Mouse (Mus musculus) embryonic facial prominence, embryonic 12.5 days (tissue): ENCODE measurements around the gene Dclk1. TPM values are rescaled to one million over a fixed set of nuclear protein-coding genes. Genes with fewer than 3 reads are reported as not detected.
A peak's percentile ranks its signal among the peaks of the same experiment; 100 is the strongest.

Experiments
- ATAC-seq: fragments of 200-750 bp; cut with Nextera tagmentation; 2 replicates; pipeline ENCODE4 v1.8.0; 2017; ENCODE audit not compliant: insufficient number of reproducible peaks, insufficient read depth, low FRiP score, low TSS enrichment
- H3K27ac ChIP-seq: fragments of 300-500 bp; sonication (generic); 2 replicates; pipeline ENCODE4 v1.5.1; 2016; ENCODE audit warnings: mild to moderate bottlenecking
- H3K27me3 ChIP-seq: fragments of 300-500 bp; sonication (generic); 2 replicates; pipeline ENCODE4 v1.6.1; 2016; ENCODE audit warnings: mild to moderate bottlenecking, moderate library complexity
- H3K36me3 ChIP-seq: fragments of 300-500 bp; sonication (generic); 2 replicates; pipeline ENCODE4 v1.6.1; 2016; ENCODE audit warnings: mild to moderate bottlenecking
- H3K4me1 ChIP-seq: fragments of 300-500 bp; sonication (generic); 2 replicates; pipeline ENCODE4 v1.6.1; 2016
- H3K4me2 ChIP-seq: fragments of 300-500 bp; sonication (generic); replicated peaks from 2 replicates; pipeline ENCODE4 v1.6.1; 2016; ENCODE audit warnings: mild to moderate bottlenecking, moderate library complexity
- H3K4me3 ChIP-seq: fragments of 300-500 bp; sonication (generic); 2 replicates; pipeline ENCODE4 v1.5.1; 2016; ENCODE audit warnings: mild to moderate bottlenecking
- H3K9ac ChIP-seq: fragments of 300-500 bp; sonication (generic); 2 replicates; pipeline ENCODE4 v1.6.1; 2016; ENCODE audit warnings: mild to moderate bottlenecking, moderate library complexity
- H3K9me3 ChIP-seq: fragments of 300-500 bp; sonication (generic); 2 replicates; pipeline ENCODE4 v1.6.1; 2016; ENCODE audit warnings: mild to moderate bottlenecking, moderate library complexity
- WGBS: fragments of 180-500 bp; shearing (Covaris S2); methylation state at CpG from one replicate; pipeline ENCODE4 v1.1.7; 2016; 5-methylcytosine and 5-hydroxymethylcytosine counted together
- polyA plus RNA-seq: library from polyadenylated mRNA; unstranded; fragments of >200 nt; fragmentation: Nextera tagmentation; extraction: Ambion mirVana; gene quantifications from 2 replicates; pipeline ENCODE4 v1.2.1, GENCODE M21; 2016

Dclk1 gene
- polyA plus RNA-seq, 1 experiment from 2014 or later, result 68.6 TPM

DNA sequence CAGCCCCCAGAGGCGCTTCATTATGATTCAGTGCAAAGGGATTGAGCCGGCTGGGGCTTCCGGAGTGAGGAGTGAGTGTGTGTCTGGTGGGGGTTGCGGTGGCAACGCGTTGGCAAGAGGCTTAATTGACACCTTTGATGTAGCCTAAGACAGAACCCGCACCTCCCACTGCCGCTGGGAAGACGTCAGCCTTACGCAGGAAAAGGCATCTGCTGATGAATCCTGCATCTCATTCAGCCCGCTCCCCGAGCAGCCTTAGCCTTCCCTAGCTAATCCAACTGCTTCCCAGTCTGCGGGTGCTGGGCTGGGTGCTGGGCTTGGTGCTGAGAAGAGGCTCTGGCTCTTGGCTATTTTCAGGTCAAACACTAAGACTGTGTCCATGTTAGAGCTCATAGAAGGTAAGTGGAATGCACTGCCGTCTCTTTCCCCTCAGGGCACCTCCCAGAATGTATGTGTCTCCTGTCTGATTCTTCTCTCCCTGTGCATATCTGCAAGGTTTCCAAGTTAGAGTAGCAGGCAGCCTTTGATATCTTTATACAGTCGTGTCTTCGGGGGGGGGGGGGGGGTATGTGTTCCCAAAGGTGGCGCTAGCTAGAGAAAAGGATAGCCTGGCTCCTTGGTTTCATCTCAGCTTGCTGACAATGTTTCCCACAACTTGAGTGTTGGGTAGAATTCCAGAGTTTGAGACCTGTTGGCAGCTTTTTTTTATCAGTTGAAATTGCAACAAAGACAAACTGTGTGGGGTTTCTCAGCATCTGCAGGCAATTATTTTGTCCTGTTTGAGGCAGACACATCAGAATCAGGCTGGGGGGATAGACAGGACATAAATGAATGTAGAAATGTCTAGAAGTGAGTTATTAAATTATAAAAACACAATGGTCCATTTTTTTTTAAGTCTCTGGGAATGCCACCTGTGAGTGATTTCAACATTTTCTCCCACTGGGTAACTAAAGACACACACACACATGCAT lies 219.8 kb downstream of the Dclk1 start:
- 1% methylated on average over 17 of the region's 17 CpGs for WGBS
- peak overlapping the region; percentile 65 for H3K4me2 ChIP-seq
- ATAC-seq, result peak; percentile 62; the same call in 1 of the 2 replicates

DNA sequence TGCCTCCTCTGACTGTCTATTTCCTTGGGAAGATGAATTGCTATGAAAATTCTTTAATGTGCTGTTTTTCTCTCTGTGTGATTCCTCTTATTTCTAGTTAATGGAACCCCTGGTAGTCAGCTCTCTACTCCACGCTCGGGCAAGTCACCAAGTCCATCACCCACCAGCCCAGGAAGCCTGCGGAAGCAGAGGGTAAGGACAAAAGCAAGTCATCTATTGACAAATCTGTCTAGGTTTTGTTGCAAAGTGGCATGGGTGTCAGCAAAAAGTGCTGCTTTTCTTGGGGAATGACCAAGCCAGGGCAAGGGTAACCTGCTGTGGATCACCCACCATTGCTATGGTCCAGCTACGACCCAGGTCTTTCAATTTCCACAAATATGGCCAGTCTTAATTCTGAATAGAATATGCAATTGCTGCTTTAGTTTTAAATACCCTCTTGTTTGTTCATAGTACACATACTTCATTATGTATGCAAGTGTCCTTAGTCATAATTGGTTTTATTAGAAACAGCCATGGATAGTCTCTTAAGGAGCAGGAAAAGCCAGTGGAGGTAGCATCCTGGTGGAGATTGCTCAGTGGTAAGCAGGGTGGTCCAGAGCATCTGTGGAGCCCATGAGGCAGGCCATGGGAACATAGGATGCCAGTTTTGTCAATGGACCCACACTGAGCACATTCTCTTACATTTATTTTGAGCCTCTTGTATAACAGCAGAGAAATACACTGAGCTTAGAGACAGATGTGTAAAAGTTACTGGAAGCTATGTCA lies 220.9 kb downstream of the Dclk1 start:
- no peaks in the 10 kb centered on the region for H3K27me3 ChIP-seq
- 0 out of 2 replicates have a peak overlapping the region, but pooled peaks have one; percentile 2 for H3K4me3 ChIP-seq
- H3K36me3 ChIP-seq, result no peaks in the 10 kb centered on the region
- no peak for ATAC-seq
- H3K27ac ChIP-seq, result no peak overlapping the region
- 76% methylated on average over 4 of the region's 4 CpGs for WGBS
- no peak overlapping the region for H3K9ac ChIP-seq
- H3K4me1 ChIP-seq, result peaks cover 23% of the 10 kb centered on the region
- peak overlapping the region; percentile 19; the same call in 1 of the 2 replicates for H3K4me2 ChIP-seq
- no peaks in the 10 kb centered on the region for H3K9me3 ChIP-seq

More for the DNA sequence above, 219.8 kb downstream of the Dclk1 start:
- H3K36me3 ChIP-seq, result no peaks in the 10 kb centered on the region
- H3K4me1 ChIP-seq, result peaks cover 23% of the 10 kb centered on the region
- H3K4me3 ChIP-seq, result peak overlapping the region; percentile 32
- H3K9me3 ChIP-seq, result no peaks in the 10 kb centered on the region
- no peak overlapping the region; the same call in 1 of the 2 replicates for H3K9ac ChIP-seq
- peak overlapping the region; percentile 72 for H3K27ac ChIP-seq
- H3K27me3 ChIP-seq, result no peaks in the 10 kb centered on the region

GRCm38 (mm10) chr3:55464226-55464625 lies 222.1 kb downstream of the Dclk1 start:
- Histone ChIP-seq H3K4me1 (peaks cover 23% of the 10 kb centered on the region), H3K4me2 (no peak overlapping the region), H3K27me3 (no peaks in the 10 kb centered on the region), H3K9me3 (no peaks in the 10 kb centered on the region), H3K4me3 (no peak overlapping the region), H3K9ac (no peak overlapping the region), H3K27ac (no peak overlapping the region), H3K36me3 (no peaks in the 10 kb centered on the region)
- WGBS, result 54% methylated on average over 3 of the region's 3 CpGs
- no peak for ATAC-seq

DNA sequence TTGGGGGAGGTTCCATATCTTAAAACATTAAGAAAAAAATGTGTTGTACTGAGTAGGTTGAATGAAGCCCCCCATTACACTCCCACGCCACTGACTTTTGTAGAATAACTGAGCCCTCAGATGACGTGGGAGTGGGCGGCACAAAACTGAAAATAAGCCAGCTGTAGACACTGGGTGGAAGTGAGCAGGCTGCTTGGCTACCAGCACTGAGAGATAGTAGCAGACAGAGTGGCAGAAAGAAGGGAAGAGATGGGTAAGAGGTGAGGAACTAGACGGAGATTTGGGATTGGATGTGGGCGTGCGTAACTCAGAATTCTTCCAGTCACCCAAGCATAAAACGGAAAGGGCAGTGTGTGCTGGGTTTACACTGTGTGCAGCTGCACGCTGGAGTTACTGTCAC lies 223.6 kb downstream of the Dclk1 start:
- H3K4me1 ChIP-seq, result peaks cover 23% of the 10 kb centered on the region
- H3K9me3 ChIP-seq, result no peaks in the 10 kb centered on the region
- H3K27me3 ChIP-seq, result no peaks in the 10 kb centered on the region
- H3K4me2 ChIP-seq, result no peak overlapping the region
- H3K36me3 ChIP-seq, result no peaks in the 10 kb centered on the region
- no peak overlapping the region for H3K27ac ChIP-seq
- 80% methylated on average over 8 of the region's 8 CpGs for WGBS
- H3K4me3 ChIP-seq, result no peak overlapping the region
- no peak for ATAC-seq
- H3K9ac ChIP-seq, result no peak overlapping the region

GRCm38 (mm10) chr3:55466348-55466747 lies 224.2 kb downstream of the Dclk1 start:
- Histone ChIP-seq H3K36me3 (no peaks in the 10 kb centered on the region), H3K27me3 (no peaks in the 10 kb centered on the region), H3K27ac (no peak overlapping the region), H3K4me2 (no peak overlapping the region), H3K9me3 (no peaks in the 10 kb centered on the region), H3K4me1 (peaks cover 18% of the 10 kb centered on the region; the same call in 1 of the 2 replicates), H3K9ac (no peak overlapping the region), H3K4me3 (no peak overlapping the region)
- no peak for ATAC-seq
- WGBS, result 74% methylated on average over 9 of the region's 9 CpGs

- WGBS, result 94% methylated on average over 2 of the region's 2 CpGs
- ATAC-seq, result no peak
- no peaks in the 10 kb centered on the region for H3K27me3 ChIP-seq
- H3K9me3 ChIP-seq, result no peaks in the 10 kb centered on the region
- H3K4me1 ChIP-seq, result peaks cover 13% of the 10 kb centered on the region; the same call in 1 of the 2 replicates
- no peak within 1 kb of the TSS for H3K4me2 ChIP-seq
- H3K36me3 ChIP-seq, result no peaks in the 10 kb centered on the region
- no peak within 1 kb of the TSS for H3K27ac ChIP-seq
- no peak within 1 kb of the TSS for H3K9ac ChIP-seq
- no peak within 1 kb of the TSS for H3K4me3 ChIP-seq
Measured at GRCm38 (mm10) chr3:55472110-55472509, 229.9 kb downstream of the Dclk1 start, which contains the start of gene Gm21954. Gene Gm21954, minus strand, starts transcription at chr3:55472210.

DNA sequence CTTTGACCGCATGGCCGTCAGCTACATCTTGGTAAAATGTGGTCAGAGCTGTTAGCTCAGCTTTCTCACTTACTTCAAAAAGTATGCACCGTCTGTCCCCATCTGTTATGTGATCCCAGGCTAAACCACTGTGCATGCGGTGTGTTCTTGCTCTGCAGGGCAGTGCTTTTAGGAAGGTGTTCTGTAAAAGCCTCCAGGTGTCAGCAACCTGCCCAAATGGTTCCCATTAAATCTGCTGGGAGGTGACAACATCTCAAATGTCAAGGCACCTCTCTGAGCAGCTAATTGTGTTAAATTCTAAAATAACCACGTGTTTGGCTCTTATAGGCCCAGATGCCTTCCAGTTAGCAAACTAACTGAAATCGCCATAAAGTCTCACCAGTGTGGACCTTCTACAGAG lies 231.0 kb downstream of the Dclk1 start:
- no peak overlapping the region for H3K4me2 ChIP-seq
- 38% methylated on average over 6 of the region's 6 CpGs for WGBS
- H3K27me3 ChIP-seq, result no peaks in the 10 kb centered on the region
- H3K4me1 ChIP-seq, result peaks cover 13% of the 10 kb centered on the region; the same call in 1 of the 2 replicates
- no peak overlapping the region for H3K9ac ChIP-seq
- H3K9me3 ChIP-seq, result no peaks in the 10 kb centered on the region
- H3K4me3 ChIP-seq, result no peak overlapping the region
- no peaks in the 10 kb centered on the region for H3K36me3 ChIP-seq
- ATAC-seq, result no peak
- H3K27ac ChIP-seq, result no peak overlapping the region

DNA sequence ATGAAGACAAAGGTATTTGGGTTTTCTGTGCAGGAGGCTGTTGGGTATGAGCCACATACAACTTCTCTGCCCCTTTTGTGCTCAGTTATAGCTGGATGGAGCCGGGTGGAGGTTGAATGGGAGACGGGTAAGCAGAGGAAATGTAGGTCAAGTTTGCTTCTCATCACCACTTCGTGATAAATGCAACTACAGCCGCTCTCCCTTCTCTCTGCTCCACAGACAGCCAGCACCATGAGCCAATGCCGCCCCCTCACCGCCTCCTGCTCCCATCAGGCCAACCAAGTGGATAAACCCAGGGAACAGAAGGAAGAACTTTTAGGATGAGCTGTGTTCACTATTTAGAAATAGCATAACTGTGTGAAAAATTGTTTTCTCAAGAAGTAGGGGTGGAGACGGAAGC lies 234.5 kb downstream of the Dclk1 start:
- H3K9me3 ChIP-seq, result no peaks in the 10 kb centered on the region
- no peak for ATAC-seq
- no peak overlapping the region for H3K27ac ChIP-seq
- WGBS, result 84% methylated on average over 7 of the region's 7 CpGs
- peaks cover 31% of the 10 kb centered on the region for H3K4me1 ChIP-seq
- no peak overlapping the region for H3K4me2 ChIP-seq
- no peaks in the 10 kb centered on the region for H3K27me3 ChIP-seq
- H3K4me3 ChIP-seq, result no peak overlapping the region
- no peak overlapping the region for H3K9ac ChIP-seq
- H3K36me3 ChIP-seq, result no peaks in the 10 kb centered on the region

DNA sequence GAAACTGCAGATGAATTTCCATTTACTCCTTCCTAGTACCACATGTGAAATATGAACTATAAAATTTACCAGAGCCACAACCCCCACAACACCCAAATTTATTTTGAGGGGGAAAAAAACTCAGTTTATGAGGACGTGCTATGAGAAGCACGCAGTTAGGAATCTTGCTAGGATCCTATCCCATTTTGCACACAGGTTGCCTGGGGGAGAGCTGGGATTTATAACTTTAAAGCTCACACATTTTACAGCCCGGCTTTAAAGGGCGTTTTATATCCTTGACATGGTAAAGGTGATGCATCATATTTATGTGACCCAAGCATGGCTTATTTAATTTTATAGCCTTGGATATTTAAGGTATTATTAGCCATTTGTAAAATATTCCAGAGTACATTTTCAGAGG lies 237.1 kb downstream of the Dclk1 start:
- Histone ChIP-seq H3K27me3 (no peaks in the 10 kb centered on the region), H3K4me3 (no peak overlapping the region), H3K36me3 (no peaks in the 10 kb centered on the region), H3K27ac (no peak overlapping the region), H3K4me1 (peaks cover 22% of the 10 kb centered on the region), H3K9me3 (no peaks in the 10 kb centered on the region), H3K9ac (no peak overlapping the region), H3K4me2 (no peak overlapping the region)
- WGBS, result 67% methylated on average over 4 of the region's 4 CpGs
- no peak for ATAC-seq

GRCm38 (mm10) chr3:55481140-55481539 lies 239.0 kb downstream of the Dclk1 start:
- WGBS, result 69% methylated on average over 1 of the region's 1 CpGs
- Histone ChIP-seq H3K36me3 (no peaks in the 10 kb centered on the region), H3K9ac (no peak overlapping the region), H3K4me3 (no peak overlapping the region), H3K27me3 (no peaks in the 10 kb centered on the region), H3K4me2 (no peak overlapping the region), H3K9me3 (no peaks in the 10 kb centered on the region), H3K27ac (no peak overlapping the region), H3K4me1 (peaks cover 22% of the 10 kb centered on the region)
- ATAC-seq, result no peak

DNA sequence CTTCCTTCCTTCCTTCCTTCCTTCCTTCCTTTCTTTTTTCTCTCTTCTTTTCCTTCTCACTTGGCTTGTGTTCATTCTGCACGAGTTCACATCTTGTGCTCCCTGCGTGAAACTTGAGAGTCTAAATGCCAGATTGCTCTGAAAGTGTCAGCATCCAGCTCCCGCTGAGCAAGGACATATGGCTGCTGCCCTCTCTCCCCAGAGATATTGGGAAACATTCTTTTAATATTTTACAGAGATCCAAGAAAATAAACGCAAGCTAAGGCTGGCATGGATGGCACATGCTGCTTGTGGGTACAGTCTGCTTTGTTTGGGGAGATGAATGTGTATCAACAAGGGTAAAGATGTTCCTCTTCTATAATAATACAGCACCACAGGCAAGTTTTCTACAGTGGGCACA lies 241.2 kb downstream of the Dclk1 start:
- H3K4me2 ChIP-seq, result no peak overlapping the region
- H3K27me3 ChIP-seq, result no peaks in the 10 kb centered on the region
- 15% methylated on average over 4 of the region's 4 CpGs for WGBS
- H3K36me3 ChIP-seq, result no peaks in the 10 kb centered on the region
- no peak overlapping the region for H3K4me3 ChIP-seq
- no peaks in the 10 kb centered on the region for H3K9me3 ChIP-seq
- H3K27ac ChIP-seq, result no peak overlapping the region
- no peak overlapping the region for H3K9ac ChIP-seq
- peaks cover 23% of the 10 kb centered on the region for H3K4me1 ChIP-seq
- no peak for ATAC-seq
